Mouse (Mus musculus): ENCODE measurements around the gene Entpd7.
A peak's percentile ranks its signal among the peaks of the same experiment; 100 is the strongest.

GRCm38 (mm10) chr19:43753226-43753835 is 63.9 kb downstream of the Entpd7 start:
- TF ChIP-seq CTCF (IDR thresholded peaks at IDR 0.05; ENCODE audit: control insufficient read depth, insufficient read depth, insufficient read length) (peak; percentile 85), CEBPB (IDR thresholded peaks at IDR 0.05; ENCODE audit: low read depth) (peak; percentile 98), MAX (IDR thresholded peaks at IDR 0.05) (peak; percentile 27), USF1 (IDR thresholded peaks at IDR 0.05; ENCODE audit: low read depth) (no peak)

Measured in C2C12 (cell line).